Mouse (Mus musculus) layer of hippocampus, adult 9-11 months (tissue): ENCODE measurements around the gene Zfp90.

Experiments
- DNase-seq: peaks from one replicate; pipeline ENCODE4 v3.0.0; 2022

Gene Zfp90

GRCm38 (mm10) chr8:106437781-106438180 is 22.7 kb downstream of the Zfp90 start:
- no peak for DNase-seq

GRCm38 (mm10) chr8:106440146-106440545 is 25.0 kb downstream of the Zfp90 start:
- DNase-seq = no peak

GRCm38 (mm10) chr8:106442740-106443139 is 27.6 kb downstream of the Zfp90 start:
- no peak for DNase-seq

- DNase-seq = no peak
These were observed 36.4 kb downstream of the Zfp90 start for GRCm38 (mm10) chr8:106451301-106452085.

- DNase-seq = no peak
These were observed 37.8 kb downstream of the Zfp90 start for GRCm38 (mm10) chr8:106452701-106453481.

- DNase-seq = no peak
These were observed 38.9 kb downstream of the Zfp90 start for GRCm38 (mm10) chr8:106454036-106454435.

GRCm38 (mm10) chr8:106462131-106462530 is 47.0 kb downstream of the Zfp90 start:
- DNase-seq = no peak

GRCm38 (mm10) chr8:106463795-106464194 is 48.7 kb downstream of the Zfp90 start:
- no peak for DNase-seq

GRCm38 (mm10) chr8:106469485-106469884 is 54.4 kb downstream of the Zfp90 start:
- no peak for DNase-seq

GRCm38 (mm10) chr8:106474001-106474400 is 58.9 kb downstream of the Zfp90 start:
- no peak for DNase-seq
